ENCODE assay signal across 17 mouse cellular contexts in the genomic region with DNA sequence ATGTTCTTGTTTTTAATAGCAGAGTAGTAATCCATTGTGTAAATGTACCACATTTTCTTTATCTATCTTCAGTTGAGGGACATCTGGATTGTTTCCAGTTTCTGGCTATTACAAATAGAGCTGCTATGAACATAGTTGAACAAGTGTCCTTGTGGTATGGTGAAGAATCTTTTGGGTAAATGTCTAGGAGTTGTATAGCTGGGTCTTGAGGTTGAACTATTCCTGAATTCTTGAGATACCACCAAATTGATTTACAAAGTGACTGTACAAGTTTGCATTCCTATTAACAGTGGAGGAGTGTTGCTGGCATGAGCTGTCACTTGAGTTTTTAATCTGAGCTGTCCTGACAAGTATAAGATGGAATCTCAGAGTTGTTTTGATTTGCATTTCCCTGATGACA.
"Had no signal": no experiment of that assay in that cellular context is flagged by ENCODE, and none has a peak within 500 bp of the region (broad histone marks: within the 10 kb centered on the region; RNA-seq: fewer than 3 reads in every experiment).

No protein-coding gene starts in this region.

- H3K27ac ChIP-seq: neural tube, embryonic 12.5 days; neural tube, embryonic 13.5 days; neural tube, embryonic 15.5 days; stomach, embryonic 15.5 days; stomach, postnatal 0 days had no signal

- H3K36me3 ChIP-seq: neural tube, embryonic 12.5 days; neural tube, embryonic 13.5 days; neural tube, embryonic 15.5 days; stomach, embryonic 15.5 days had no signal

- H3K9me3 ChIP-seq: neural tube, embryonic 12.5 days; neural tube, embryonic 13.5 days; neural tube, embryonic 15.5 days; stomach, embryonic 15.5 days had no signal

- H3K9ac ChIP-seq: neural tube, embryonic 12.5 days; neural tube, embryonic 13.5 days; neural tube, embryonic 15.5 days; stomach, embryonic 15.5 days had no signal

- DNase-seq: retina, postnatal 1 day; right cerebral cortex, adult 18-20 months; right cerebral cortex, postnatal 14 days; right cerebral cortex, postnatal 25 days; right cerebral cortex, postnatal 4 days; spleen, adult 18-20 months; thymus, adult 18-20 months; thymus, adult 2 months; thymus, postnatal 14 days; thymus, postnatal 25 days; thymus, postnatal 36 days; thymus, postnatal 4 days had no signal

- H3K4me3 ChIP-seq: neural tube, embryonic 12.5 days; neural tube, embryonic 13.5 days; neural tube, embryonic 15.5 days; stomach, embryonic 15.5 days had no signal

- H3K4me1 ChIP-seq: neural tube, embryonic 12.5 days; neural tube, embryonic 13.5 days; neural tube, embryonic 15.5 days; stomach, embryonic 15.5 days had no signal

- H3K27me3 ChIP-seq: neural tube, embryonic 12.5 days; neural tube, embryonic 13.5 days; neural tube, embryonic 15.5 days; stomach, embryonic 15.5 days had no signal

- H3K4me2 ChIP-seq: neural tube, embryonic 12.5 days; neural tube, embryonic 13.5 days; neural tube, embryonic 15.5 days; stomach, embryonic 15.5 days had no signal
